Mouse (Mus musculus): ENCODE results near the gene Gm12886. TPM values are rescaled to one million over a fixed set of nuclear protein-coding genes. Genes with fewer than 3 reads are reported as not detected.

The Gm12886 gene
- total RNA-seq (2015; ENCODE audit: low replicate concordance) (not detected in 2 replicates), total RNA-seq (2017; ENCODE audit: low replicate concordance) (not detected in 2 replicates)

GRCm38 (mm10) chr4:121422999-121423398, at the start of gene Gm12886:
Gene Gm12886 (minus strand): TSS chr4:121423099.
- ATAC-seq (replicated peaks; ENCODE audit: low FRiP score, poor library complexity, severe bottlenecking), result no peak

Other genes starting within 250 kb of the Gm12886 start
- 29.0 and 39.9 TPM in 2 replicates for gene Rlf, start 208.0 kb downstream of the Gm12886 start, total RNA-seq (2015; ENCODE audit: low replicate concordance)
- gene Rlf, start 208.0 kb downstream of the Gm12886 start, total RNA-seq (2017; ENCODE audit: low replicate concordance), result 74.6 and 91.1 TPM in 2 replicates
- gene Gm12888, start 98.2 kb downstream of the Gm12886 start, total RNA-seq (2015; ENCODE audit: low replicate concordance), result not detected in 2 replicates
- not detected in 2 replicates for gene Gm12888, start 98.2 kb downstream of the Gm12886 start, total RNA-seq (2017; ENCODE audit: low replicate concordance)
- not detected in 2 replicates for gene Gm12887, start 199.0 kb upstream of the Gm12886 start, total RNA-seq (2015; ENCODE audit: low replicate concordance)
- not detected in 2 replicates for gene Gm12887, start 199.0 kb upstream of the Gm12886 start, total RNA-seq (2017; ENCODE audit: low replicate concordance)